Mouse (Mus musculus) E14TG2a.4 (cell line): ENCODE results near the gene Plpp7.
A peak's percentile ranks its signal among the peaks of the same experiment; 100 is the strongest.

Source experiments
- H3K27me3 ChIP-seq: 2 replicates; pipeline ENCODE4 v1.6.1; 2014; ENCODE audit warnings: low read length, control low read depth; ENCODE audit not compliant: insufficient read depth
- H3K36me3 ChIP-seq: 2 replicates; pipeline ENCODE4 v1.6.1; 2014; ENCODE audit warnings: low read length, control low read depth; ENCODE audit not compliant: insufficient read depth
- H3K4me1 ChIP-seq: replicated peaks from 2 replicates; pipeline ENCODE4 v1.6.1; 2014; ENCODE audit warnings: low read depth, low read length, control low read depth
- H3K4me3 ChIP-seq: replicated peaks from 2 replicates; pipeline ENCODE4 v1.5.1; 2014; ENCODE audit warnings: mild to moderate bottlenecking, low read length
- H3K9me3 ChIP-seq: 2 replicates; pipeline ENCODE4 v1.6.1; 2014; ENCODE audit warnings: low read length, control low read depth
- CTCF ChIP-seq: conservative IDR thresholded peaks from 2 replicates; pipeline ENCODE4 v1.5.1; 2014; ENCODE audit warnings: low read length
- NANOG ChIP-seq: IDR thresholded peaks from 2 replicates; pipeline ENCODE4 v1.6.1; 2014; ENCODE audit warnings: borderline replicate concordance, low read length, mixed read lengths
- POU5F1 ChIP-seq: IDR thresholded peaks from 2 replicates; pipeline ENCODE4 v1.6.1; 2014; ENCODE audit warnings: low read length, borderline replicate concordance

Gene Plpp7

GRCm38 (mm10) chr2:32084872-32085199 is 10.5 kb upstream of the Plpp7 start:
- H3K9me3 ChIP-seq: no peaks in the 10 kb centered on the region
- H3K4me3 ChIP-seq: peak overlapping the region; percentile 91
- no peak for TF ChIP-seq POU5F1
- no peak for TF ChIP-seq CTCF
- no peak for TF ChIP-seq NANOG
- H3K27me3 ChIP-seq: peaks cover 82% of the 10 kb centered on the region
- H3K36me3 ChIP-seq: no peaks in the 10 kb centered on the region
- H3K4me1 ChIP-seq: peaks cover 45% of the 10 kb centered on the region

- Histone ChIP-seq H3K4me1 (peaks cover 41% of the 10 kb centered on the region), H3K27me3 (peaks cover 86% of the 10 kb centered on the region), H3K36me3 (no peaks in the 10 kb centered on the region), H3K4me3 (no peak overlapping the region), H3K9me3 (no peaks in the 10 kb centered on the region)
- TF ChIP-seq NANOG (no peak), POU5F1 (no peak), CTCF (no peak)
Measured at GRCm38 (mm10) chr2:32085231-32085630, 10.1 kb upstream of the Plpp7 start.

GRCm38 (mm10) chr2:32087606-32088005 is 7.7 kb upstream of the Plpp7 start:
- H3K4me1 ChIP-seq: peaks cover 28% of the 10 kb centered on the region
- H3K27me3 ChIP-seq: peaks cover 88% of the 10 kb centered on the region
- no peaks in the 10 kb centered on the region for H3K36me3 ChIP-seq
- H3K9me3 ChIP-seq: no peaks in the 10 kb centered on the region
- TF ChIP-seq CTCF (no peak), POU5F1 (no peak), NANOG (no peak)
- no peak overlapping the region for H3K4me3 ChIP-seq

GRCm38 (mm10) chr2:32088372-32088981 is 6.9 kb upstream of the Plpp7 start:
- H3K4me3 ChIP-seq: peak overlapping the region; percentile 70
- TF ChIP-seq NANOG (no peak), CTCF (no peak), POU5F1 (no peak)
- no peaks in the 10 kb centered on the region for H3K9me3 ChIP-seq

GRCm38 (mm10) chr2:32089606-32090005 is 5.7 kb upstream of the Plpp7 start:
- Histone ChIP-seq H3K36me3 (no peaks in the 10 kb centered on the region), H3K9me3 (no peaks in the 10 kb centered on the region), H3K4me1 (peaks cover 21% of the 10 kb centered on the region), H3K27me3 (peaks cover 68% of the 10 kb centered on the region), H3K4me3 (no peak overlapping the region)
- TF ChIP-seq POU5F1 (no peak), NANOG (no peak), CTCF (no peak)

More at GRCm38 (mm10) chr2:32088372-32088981, 6.9 kb upstream of the Plpp7 start:
- H3K36me3 ChIP-seq: no peaks in the 10 kb centered on the region
- H3K27me3 ChIP-seq: peaks cover 79% of the 10 kb centered on the region
- H3K4me1 ChIP-seq: peaks cover 23% of the 10 kb centered on the region

GRCm38 (mm10) chr2:32090145-32090544 is 5.2 kb upstream of the Plpp7 start:
- TF ChIP-seq CTCF (no peak), POU5F1 (no peak), NANOG (no peak)
- H3K36me3 ChIP-seq: no peaks in the 10 kb centered on the region
- H3K27me3 ChIP-seq: peaks cover 64% of the 10 kb centered on the region
- no peaks in the 10 kb centered on the region for H3K9me3 ChIP-seq
- H3K4me1 ChIP-seq: peaks cover 16% of the 10 kb centered on the region
- H3K4me3 ChIP-seq: no peak overlapping the region

GRCm38 (mm10) chr2:32091956-32092355 is 3.4 kb upstream of the Plpp7 start:
- TF ChIP-seq NANOG (no peak), CTCF (no peak)
- Histone ChIP-seq H3K9me3 (no peaks in the 10 kb centered on the region), H3K27me3 (peaks cover 45% of the 10 kb centered on the region), H3K36me3 (no peaks in the 10 kb centered on the region), H3K4me3 (no peak overlapping the region), H3K4me1 (peaks cover 25% of the 10 kb centered on the region)

GRCm38 (mm10) chr2:32094001-32094707 is 1.2 kb upstream of the Plpp7 start:
- no peaks in the 10 kb centered on the region for H3K36me3 ChIP-seq
- no peak for TF ChIP-seq CTCF
- TF ChIP-seq POU5F1: no peak
- TF ChIP-seq NANOG: no peak
- H3K27me3 ChIP-seq: peaks cover 26% of the 10 kb centered on the region
- H3K4me3 ChIP-seq: no peak overlapping the region
- no peaks in the 10 kb centered on the region for H3K9me3 ChIP-seq
- peaks cover 15% of the 10 kb centered on the region for H3K4me1 ChIP-seq

GRCm38 (mm10) chr2:32096122-32096420 is 743 bp downstream of the Plpp7 start:
- TF ChIP-seq NANOG (no peak), CTCF (no peak), POU5F1 (no peak)
- Histone ChIP-seq H3K9me3 (peaks cover 7% of the 10 kb centered on the region), H3K27me3 (peaks cover 9% of the 10 kb centered on the region; the same call in 1 of the 2 replicates), H3K4me1 (peaks cover 13% of the 10 kb centered on the region), H3K4me3 (peak overlapping the region; percentile 72), H3K36me3 (no peaks in the 10 kb centered on the region)
